Mouse (Mus musculus) testis, adult 2 months (tissue): Measurements from ENCODE around the gene Otop2.

ENCODE experiments used
- CTCF ChIP-seq: fragments of 200-500 bp; IDR thresholded peaks from 2 replicates; pipeline ENCODE4 v1.5.1; 2012; ENCODE audit warnings: low read depth, mild to moderate bottlenecking, inconsistent platforms, low read length, moderate library complexity; ENCODE audit not compliant: control insufficient read depth, insufficient read depth, insufficient replicate concordance
- POLR2A ChIP-seq: fragments of 200-500 bp; IDR thresholded peaks from 2 replicates; pipeline ENCODE4 v1.6.1; 2012; ENCODE audit warnings: low read depth, mild to moderate bottlenecking, inconsistent platforms, low read length, moderate library complexity; ENCODE audit not compliant: control insufficient read depth

- TF ChIP-seq POLR2A (no peak), CTCF (no peak)
Measured at GRCm38 (mm10) chr11:115358468-115358867, 51.5 kb downstream of the Otop2 start.
